Mouse (Mus musculus) forebrain, embryonic 12.5 days (tissue): ENCODE measurements around the gene Tymp. TPM values are rescaled to one million over a fixed set of nuclear protein-coding genes. Genes with fewer than 3 reads are reported as not detected.
A peak's percentile ranks its signal among the peaks of the same experiment; 100 is the strongest.

Experiments used
- ATAC-seq: fragments of 200-750 bp; cut with Nextera tagmentation; 2 replicates; pipeline ENCODE4 v1.8.0; 2017; ENCODE audit warnings: moderate TSS enrichment; ENCODE audit not compliant: low FRiP score
- H3K27ac ChIP-seq: fragments of 300-500 bp; sonication (generic); 2 replicates; pipeline ENCODE4 v1.5.1; 2016; ENCODE audit warnings: mild to moderate bottlenecking
- H3K27me3 ChIP-seq: fragments of 300-500 bp; sonication (generic); 2 replicates; pipeline ENCODE4 v1.6.1; 2016; ENCODE audit warnings: mild to moderate bottlenecking
- H3K36me3 ChIP-seq: fragments of 300-500 bp; sonication (generic); replicated peaks from 2 replicates; pipeline ENCODE4 v1.6.1; 2016; ENCODE audit warnings: mild to moderate bottlenecking
- H3K4me1 ChIP-seq: fragments of 300-500 bp; sonication (generic); 2 replicates; pipeline ENCODE4 v1.6.1; 2016
- H3K4me2 ChIP-seq: fragments of 300-500 bp; sonication (generic); 2 replicates; pipeline ENCODE4 v1.6.1; 2016; ENCODE audit warnings: mild to moderate bottlenecking, moderate library complexity
- H3K4me3 ChIP-seq: fragments of 300-500 bp; sonication (generic); replicated peaks from 2 replicates; pipeline ENCODE4 v1.5.1; 2016; ENCODE audit warnings: mild to moderate bottlenecking
- H3K9ac ChIP-seq: fragments of 300-500 bp; sonication (generic); 2 replicates; pipeline ENCODE4 v1.6.1; 2016; ENCODE audit warnings: mild to moderate bottlenecking
- H3K9me3 ChIP-seq: fragments of 300-500 bp; sonication (generic); 2 replicates; pipeline ENCODE4 v1.6.1; 2016
- WGBS: fragments of 180-500 bp; shearing (Covaris S2); methylation state at CpG from one replicate; pipeline ENCODE4 v1.1.7; 2016; 5-methylcytosine and 5-hydroxymethylcytosine counted together
- polyA plus RNA-seq: library from polyadenylated mRNA; unstranded; fragments of >200 nt; fragmentation: Nextera tagmentation; extraction: Ambion mirVana; gene quantifications from 2 replicates; pipeline ENCODE4 v1.2.1, GENCODE M21; 2016

The Tymp gene
- polyA plus RNA-seq, 1 experiment from 2014 or later: 1.4 TPM

GRCm38 (mm10) chr15:89372536-89372935, 4.3 kb downstream of the Tymp start:
- 86% methylated on average over 7 of the region's 7 CpGs for WGBS
- peaks cover 24% of the 10 kb centered on the region for H3K27me3 ChIP-seq
- no peak for ATAC-seq
- peak overlapping the region; percentile 89 for H3K4me2 ChIP-seq
- H3K36me3 ChIP-seq: peaks cover 54% of the 10 kb centered on the region
- H3K9me3 ChIP-seq: no peaks in the 10 kb centered on the region
- H3K9ac ChIP-seq: no peak overlapping the region
- H3K4me3 ChIP-seq: no peak overlapping the region
- H3K4me1 ChIP-seq: peaks cover 17% of the 10 kb centered on the region
- no peak overlapping the region for H3K27ac ChIP-seq

DNA sequence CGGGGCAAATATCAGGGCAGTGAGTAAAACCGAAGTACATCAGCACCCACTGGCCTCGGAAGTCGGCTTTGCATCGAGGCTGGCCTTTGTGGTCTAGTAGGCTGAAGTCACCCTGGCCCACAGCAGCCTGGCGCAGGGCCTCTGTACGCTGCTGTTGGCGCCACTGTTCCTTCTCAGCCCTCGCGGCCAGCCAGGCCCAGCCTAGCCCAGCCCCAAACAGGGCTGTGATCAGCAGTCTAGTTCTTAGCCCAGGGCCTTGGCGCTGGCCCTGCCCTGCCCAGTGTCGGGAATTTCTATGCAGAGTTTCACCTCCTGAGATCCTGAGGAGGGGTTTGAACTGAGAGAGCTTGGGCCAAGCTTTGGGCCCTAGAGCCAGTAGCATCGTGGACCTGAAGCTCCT, 4.8 kb downstream of the Tymp start:
- Histone ChIP-seq H3K9me3 (no peaks in the 10 kb centered on the region), H3K9ac (no peak overlapping the region), H3K4me2 (no peak overlapping the region), H3K27ac (no peak overlapping the region), H3K36me3 (peaks cover 58% of the 10 kb centered on the region), H3K4me1 (peaks cover 14% of the 10 kb centered on the region), H3K27me3 (peaks cover 19% of the 10 kb centered on the region), H3K4me3 (no peak overlapping the region)
- ATAC-seq: no peak
- 88% methylated on average over 13 of the region's 13 CpGs for WGBS

DNA sequence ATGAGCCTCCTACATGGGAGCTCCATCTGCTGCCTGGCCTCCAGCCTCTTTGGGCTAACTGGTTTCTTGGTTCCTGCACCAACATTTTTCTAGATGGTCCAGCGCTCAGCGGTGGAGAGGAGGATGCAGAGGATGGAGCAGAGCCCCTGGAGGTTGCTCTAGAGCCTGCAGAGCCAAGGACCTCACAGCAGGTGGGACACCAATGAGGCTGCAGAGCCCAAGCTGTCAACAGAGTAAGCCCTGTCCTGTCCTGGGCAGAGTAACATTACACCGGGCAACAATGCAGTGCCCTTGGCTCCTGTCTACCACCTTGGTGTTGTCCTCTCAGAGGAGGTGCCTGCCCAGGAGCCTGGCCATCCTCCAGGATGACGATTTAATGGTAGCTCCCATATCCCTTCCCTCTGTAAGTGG, 11.7 kb downstream of the Tymp start:
- Histone ChIP-seq H3K27me3 (no peaks in the 10 kb centered on the region), H3K4me1 (no peaks in the 10 kb centered on the region), H3K9ac (no peak overlapping the region), H3K27ac (no peak overlapping the region), H3K36me3 (peaks cover 98% of the 10 kb centered on the region), H3K4me2 (no peak overlapping the region), H3K9me3 (no peaks in the 10 kb centered on the region), H3K4me3 (no peak overlapping the region)
- 94% methylated on average over 4 of the region's 4 CpGs for WGBS
- no peak for ATAC-seq

DNA sequence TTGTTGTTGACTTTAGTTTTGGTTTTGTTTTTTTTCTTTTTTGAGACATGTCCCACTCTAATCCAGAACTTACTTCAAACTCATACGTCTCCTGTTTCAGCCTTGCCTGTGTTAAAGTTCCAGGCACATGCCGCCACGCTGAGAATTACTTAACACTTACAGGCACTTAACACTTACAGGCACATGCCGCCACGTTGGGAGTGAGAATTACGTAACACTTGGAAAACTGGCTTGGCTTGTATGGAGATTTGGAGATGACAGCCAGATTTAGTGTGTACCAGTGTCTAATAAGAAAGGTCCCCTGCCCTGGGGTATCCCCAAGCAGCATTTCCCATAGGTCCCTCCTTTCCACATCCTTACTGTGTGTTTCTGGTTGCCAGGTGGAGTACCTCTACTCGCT, 13.8 kb downstream of the Tymp start:
- H3K27ac ChIP-seq: no peak overlapping the region
- peaks cover 10% of the 10 kb centered on the region for H3K4me1 ChIP-seq
- peaks cover 87% of the 10 kb centered on the region for H3K36me3 ChIP-seq
- no peak overlapping the region for H3K4me2 ChIP-seq
- no peak for ATAC-seq
- 92% methylated on average over 7 of the region's 7 CpGs for whole genome bisulfite sequencing
- H3K9me3 ChIP-seq: no peaks in the 10 kb centered on the region
- H3K27me3 ChIP-seq: no peaks in the 10 kb centered on the region
- H3K4me3 ChIP-seq: no peak overlapping the region
- H3K9ac ChIP-seq: no peak overlapping the region

DNA sequence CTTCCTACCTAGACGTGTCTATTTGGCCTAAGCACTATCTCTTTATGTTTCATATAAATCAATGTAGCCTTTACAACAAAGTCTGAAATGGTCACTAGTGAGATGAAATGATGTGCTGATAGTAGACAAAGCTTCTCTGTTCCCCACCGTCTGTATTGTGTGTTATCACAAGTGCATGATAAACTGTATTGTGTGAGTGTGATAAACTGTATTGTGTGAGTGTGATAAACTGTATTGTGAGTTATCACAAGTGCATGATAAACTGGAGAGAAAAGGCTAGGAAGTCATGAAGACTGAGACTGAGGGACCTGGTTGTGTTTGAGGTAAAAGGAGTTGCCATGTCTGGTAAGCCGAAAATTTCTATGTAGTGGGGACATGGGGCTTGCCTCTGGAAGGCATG, 18.1 kb downstream of the Tymp start:
- WGBS: 91% methylated on average over 3 of the region's 3 CpGs
- H3K27me3 ChIP-seq: no peaks in the 10 kb centered on the region
- no peak overlapping the region for H3K27ac ChIP-seq
- H3K4me2 ChIP-seq: no peak overlapping the region
- ATAC-seq: no peak
- peaks cover 36% of the 10 kb centered on the region for H3K4me1 ChIP-seq
- H3K9ac ChIP-seq: no peak overlapping the region
- peaks cover 47% of the 10 kb centered on the region for H3K36me3 ChIP-seq
- H3K4me3 ChIP-seq: no peak overlapping the region
- H3K9me3 ChIP-seq: no peaks in the 10 kb centered on the region

DNA sequence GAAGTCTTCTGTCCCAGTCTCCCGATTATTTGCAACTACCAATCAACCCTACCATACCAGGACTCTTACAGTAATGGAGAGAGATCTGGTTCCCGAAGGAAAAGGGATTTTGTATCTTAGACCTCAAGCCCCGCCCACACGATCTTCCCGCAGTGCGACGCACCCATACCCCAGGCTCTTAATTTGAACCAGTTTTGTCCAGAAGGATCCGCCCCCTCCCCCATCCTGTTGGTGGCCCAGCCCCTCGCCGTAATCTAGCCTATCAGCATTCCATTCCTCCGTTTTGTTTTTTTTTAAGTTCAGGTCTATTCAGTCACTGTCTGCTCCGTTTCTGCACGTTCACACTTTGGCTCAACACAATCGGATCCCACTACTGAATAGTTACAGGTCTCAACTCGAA, 20.5 kb downstream of the Tymp start:
- Histone ChIP-seq H3K9ac (peak overlapping the region; percentile 90), H3K27me3 (no peaks in the 10 kb centered on the region), H3K27ac (peak overlapping the region; percentile 89), H3K4me2 (peak overlapping the region; percentile 78), H3K36me3 (peaks cover 48% of the 10 kb centered on the region), H3K4me3 (peak overlapping the region; percentile 79), H3K4me1 (peaks cover 39% of the 10 kb centered on the region), H3K9me3 (no peaks in the 10 kb centered on the region)
- ATAC-seq: peak; percentile 73
- WGBS: under 1% methylated on average over 15 of the region's 15 CpGs

- Histone ChIP-seq H3K9me3 (no peaks in the 10 kb centered on the region), H3K4me1 (peaks cover 39% of the 10 kb centered on the region), H3K36me3 (peaks cover 48% of the 10 kb centered on the region), H3K9ac (peak within 1 kb of the TSS; percentile 90), H3K27ac (peak within 1 kb of the TSS; percentile 89), H3K27me3 (no peaks in the 10 kb centered on the region), H3K4me3 (peak within 1 kb of the TSS; percentile 79), H3K4me2 (peak within 1 kb of the TSS; percentile 78)
- peak; percentile 91 for ATAC-seq
- WGBS: under 1% methylated on average over 64 of the region's 64 CpGs
Observed at GRCm38 (mm10) chr15:89355241-89356187, 21.3 kb downstream of the Tymp start, which contains the start of the genes Lmf2 and Ncaph2. Gene Lmf2 (minus strand): TSS chr15:89355659. Gene Ncaph2 (plus strand): TSS chr15:89355719.

- Histone ChIP-seq H3K27ac (no peak overlapping the region), H3K4me3 (peak overlapping the region; percentile 79), H3K9ac (peak overlapping the region; percentile 90), H3K9me3 (no peaks in the 10 kb centered on the region), H3K27me3 (no peaks in the 10 kb centered on the region), H3K4me2 (peak overlapping the region; percentile 78), H3K36me3 (peaks cover 47% of the 10 kb centered on the region), H3K4me1 (peaks cover 39% of the 10 kb centered on the region)
- 91% methylated on average over 7 of the region's 7 CpGs for WGBS
- no peak for ATAC-seq
Observed at GRCm38 (mm10) chr15:89354455-89354854, 22.4 kb downstream of the Tymp start.

DNA sequence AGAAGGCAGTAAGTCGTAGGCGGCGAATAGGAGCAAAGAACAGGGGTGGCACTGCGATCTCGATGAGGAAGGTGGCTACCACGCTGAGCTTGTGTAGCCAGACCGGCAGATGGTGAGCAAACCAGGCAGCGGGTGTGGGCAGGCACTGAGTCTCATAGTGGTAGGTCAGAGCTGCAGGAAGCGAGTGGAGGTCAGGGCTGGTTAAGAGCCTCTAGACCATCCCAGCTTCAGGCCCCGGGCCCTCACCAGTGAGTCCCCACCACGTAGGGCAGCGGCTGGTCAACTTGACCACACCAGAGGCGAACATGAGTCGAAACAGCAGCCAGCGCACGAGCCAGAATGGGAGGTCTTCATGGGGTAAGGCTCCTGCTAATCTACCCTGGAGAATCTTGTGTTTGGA, 23.0 kb downstream of the Tymp start:
- H3K27ac ChIP-seq: no peak overlapping the region
- no peaks in the 10 kb centered on the region for H3K27me3 ChIP-seq
- peak overlapping the region; percentile 78; the same call in 1 of the 2 replicates for H3K4me2 ChIP-seq
- H3K4me1 ChIP-seq: peaks cover 34% of the 10 kb centered on the region
- peak overlapping the region; percentile 79; the same call in 1 of the 2 replicates for H3K4me3 ChIP-seq
- 92% methylated on average over 16 of the region's 16 CpGs for WGBS
- 0 out of 2 replicates have a peak overlapping the region, but pooled peaks have one; percentile 17 for H3K9ac ChIP-seq
- ATAC-seq: no peak
- peaks cover 47% of the 10 kb centered on the region for H3K36me3 ChIP-seq
- H3K9me3 ChIP-seq: no peaks in the 10 kb centered on the region

DNA sequence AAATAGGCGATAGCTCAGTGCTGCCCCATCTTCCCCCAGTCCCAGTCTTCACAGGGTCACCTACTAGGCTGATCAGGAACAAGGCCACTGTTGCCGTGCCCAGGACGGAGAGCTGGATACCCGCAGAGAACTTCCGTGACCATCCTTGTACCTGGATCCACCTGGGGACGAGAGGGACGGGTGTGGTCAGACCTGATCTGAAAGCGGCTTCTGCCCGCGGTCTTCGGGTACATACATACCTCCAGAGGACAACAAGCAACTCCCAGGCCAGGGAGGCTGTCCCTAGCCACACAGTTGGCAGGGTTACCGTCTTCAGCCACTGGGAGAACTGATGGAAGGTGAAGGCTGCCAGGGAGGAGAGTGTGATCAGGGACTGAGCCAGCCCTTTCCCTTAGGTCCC, 24.0 kb downstream of the Tymp start:
- Histone ChIP-seq H3K4me1 (peaks cover 27% of the 10 kb centered on the region), H3K4me3 (no peak overlapping the region), H3K4me2 (no peak overlapping the region), H3K9me3 (no peaks in the 10 kb centered on the region), H3K9ac (0 out of 2 replicates have a peak overlapping the region, but pooled peaks have one; percentile 17), H3K27me3 (no peaks in the 10 kb centered on the region), H3K36me3 (peaks cover 42% of the 10 kb centered on the region), H3K27ac (no peak overlapping the region)
- no peak for ATAC-seq
- 93% methylated on average over 12 of the region's 12 CpGs for WGBS

DNA sequence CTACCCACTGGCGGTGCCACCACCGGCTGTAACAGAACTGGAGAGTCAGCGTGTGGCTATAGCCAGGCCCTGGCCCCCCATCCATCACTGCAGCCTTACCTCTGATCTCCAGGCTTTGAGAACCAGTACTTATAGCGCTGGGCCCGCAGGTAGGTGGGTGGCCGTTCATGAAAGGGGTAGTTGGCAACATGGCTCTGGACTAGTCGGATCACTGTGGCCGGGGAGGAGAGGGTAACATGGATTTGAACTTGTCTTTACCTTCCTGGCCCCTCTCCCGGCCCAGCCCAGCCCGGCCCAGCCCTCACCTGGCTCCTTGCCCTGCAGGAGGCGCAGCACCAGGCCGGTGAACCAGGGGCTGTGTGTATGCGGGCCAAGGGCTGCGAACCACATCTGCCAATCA, 24.8 kb downstream of the Tymp start:
- H3K4me3 ChIP-seq: no peak overlapping the region
- WGBS: 94% methylated on average over 14 of the region's 14 CpGs
- no peak overlapping the region for H3K27ac ChIP-seq
- H3K4me1 ChIP-seq: peaks cover 20% of the 10 kb centered on the region
- peaks cover 42% of the 10 kb centered on the region for H3K36me3 ChIP-seq
- no peak overlapping the region for H3K9ac ChIP-seq
- ATAC-seq: no peak
- no peak overlapping the region for H3K4me2 ChIP-seq
- H3K9me3 ChIP-seq: no peaks in the 10 kb centered on the region
- H3K27me3 ChIP-seq: no peaks in the 10 kb centered on the region

DNA sequence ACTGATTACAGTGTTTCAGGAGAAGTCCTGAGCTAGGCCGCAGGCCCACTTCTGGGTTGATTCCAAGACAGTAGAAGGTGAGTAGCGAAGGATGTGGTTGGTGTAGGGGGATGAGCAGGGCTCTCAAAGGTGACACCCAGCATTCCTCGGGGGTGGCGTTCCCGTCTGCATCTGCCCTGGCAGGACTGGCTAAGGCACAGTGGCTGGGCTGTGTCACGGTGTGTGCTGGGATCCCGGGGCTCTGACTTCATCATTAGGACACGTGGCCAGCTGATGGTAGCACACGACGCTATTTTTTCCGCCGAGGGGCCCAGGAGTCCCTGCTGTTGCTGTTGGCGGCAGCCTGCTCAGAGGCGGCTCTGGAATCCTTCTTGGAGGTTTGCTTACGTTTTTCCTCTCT, 25.5 kb downstream of the Tymp start:
- no peaks in the 10 kb centered on the region for H3K9me3 ChIP-seq
- H3K4me1 ChIP-seq: peaks cover 18% of the 10 kb centered on the region
- H3K27me3 ChIP-seq: no peaks in the 10 kb centered on the region
- H3K9ac ChIP-seq: no peak overlapping the region
- no peak overlapping the region for H3K4me3 ChIP-seq
- no peak for ATAC-seq
- no peak overlapping the region for H3K27ac ChIP-seq
- WGBS: 89% methylated on average over 15 of the region's 15 CpGs
- H3K4me2 ChIP-seq: no peak overlapping the region
- peaks cover 42% of the 10 kb centered on the region for H3K36me3 ChIP-seq
